Mouse (Mus musculus): ENCODE data around the gene 1600012H06Rik.
"Not testable (repeated sequence)": the region's sequence is repeated elsewhere in the genome, so short reads cannot be mapped to it uniquely, and the experiment has no call there.

DNA sequence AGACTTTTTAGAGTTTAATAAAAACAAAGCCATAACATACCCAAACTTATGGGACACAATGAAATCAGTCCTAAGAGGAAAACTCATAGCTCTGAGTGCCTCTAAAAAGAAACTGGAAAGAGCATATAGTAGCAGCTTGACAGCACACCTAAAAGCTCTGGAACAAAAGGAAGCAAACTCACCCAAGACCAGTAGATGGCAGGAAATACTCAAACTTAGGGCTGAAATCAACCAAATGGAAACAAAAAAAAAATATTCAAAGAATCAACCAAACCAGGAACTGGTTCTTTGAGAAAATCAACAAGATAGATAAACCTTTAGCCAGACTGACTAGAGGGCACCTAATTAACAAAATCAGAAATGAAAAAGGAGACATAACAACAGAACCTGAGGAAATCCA lies 47.9 kb upstream of the 1600012H06Rik start:
- not testable (repeated sequence) for TF ChIP-seq GATA1, TAL1 (IDR thresholded peaks at IDR 0.05; ENCODE audit: low read length)

Data from erythroblast, embryonic 14.5 days (primary cell).